Mouse (Mus musculus): ENCODE measurements around the gene Rsph1.

- TF ChIP-seq CTCF (IDR thresholded peaks at IDR 0.05; ENCODE audit: borderline replicate concordance, insufficient read depth, low read length), result no peak
- no peak for TF ChIP-seq POLR2A (IDR thresholded peaks at IDR 0.05; ENCODE audit: low read depth, low read length)
Measured at GRCm38 (mm10) chr17:31269761-31270160, 7.4 kb downstream of the Rsph1 start.
